ENCODE assay signal across 8 mouse cellular contexts in genomic region chr11:87749192-87750042, GRCm38 (mm10). TPM values are rescaled to one million over a fixed set of nuclear protein-coding genes. Genes with fewer than 3 reads are reported as not detected.
DNase-seq lines count a peak whose midpoint lies in the region; ATAC-seq lines count a peak whose summit lies in the region.

No protein-coding gene starts in this region.

- peak overlapping the region; percentile 50; the same call in 1 of the 2 replicates for H3K9ac ChIP-seq in heart, embryonic 11.5 days (ENCODE audit: low read depth, low read length)
- no peak overlapping the region for H3K9ac ChIP-seq in hindbrain, embryonic 11.5 days (ENCODE audit: low read depth, low read length)

- H3K4me1 ChIP-seq in heart, embryonic 11.5 days (ENCODE audit: control insufficient read depth, insufficient read depth, low read length) = peaks cover 5% of the 10 kb centered on the region; the same call in 1 of the 2 replicates
- H3K4me1 ChIP-seq in limb, embryonic 10.5 days = peaks cover 15% of the 10 kb centered on the region
- no peaks in the 10 kb centered on the region for H3K4me1 ChIP-seq in hindbrain, embryonic 11.5 days (replicated peaks; ENCODE audit: control insufficient read depth, insufficient read depth, low read length)

- H3K4me2 ChIP-seq in heart, embryonic 11.5 days = peak overlapping the region; percentile 30
- no peak overlapping the region for H3K4me2 ChIP-seq in hindbrain, embryonic 11.5 days (replicated peaks; ENCODE audit: low read depth, low read length)

- 34% methylated on average over 18 of the region's 18 CpGs for WGBS in heart, embryonic 11.5 days (ENCODE audit: insufficient replicate concordance)
- WGBS in limb, embryonic 10.5 days = 42% methylated on average over 18 of the region's 18 CpGs
- WGBS in hindbrain, embryonic 11.5 days = 53% methylated on average over 18 of the region's 18 CpGs

- no peaks in the 10 kb centered on the region for H3K27me3 ChIP-seq in heart, embryonic 11.5 days (ENCODE audit: control insufficient read depth, insufficient read depth, low read length)
- no peaks in the 10 kb centered on the region for H3K27me3 ChIP-seq in limb, embryonic 10.5 days (ENCODE audit: low read depth, poor library complexity, severe bottlenecking)
- no peaks in the 10 kb centered on the region for H3K27me3 ChIP-seq in hindbrain, embryonic 11.5 days (ENCODE audit: control insufficient read depth, insufficient read depth, low read length)

- H3K9me3 ChIP-seq in heart, embryonic 11.5 days (replicated peaks; ENCODE audit: control insufficient read depth, low read length) = no peaks in the 10 kb centered on the region
- H3K9me3 ChIP-seq in limb, embryonic 10.5 days (replicated peaks) = no peaks in the 10 kb centered on the region
- H3K9me3 ChIP-seq in hindbrain, embryonic 11.5 days (ENCODE audit: control insufficient read depth, low read length) = no peaks in the 10 kb centered on the region

- DNase-seq in left cerebral cortex, postnatal 10 days (ENCODE audit: extremely low spot score in 1 of 2, low spot score in 2 of 2) = peak; percentile 29 to 75
- no peak for DNase-seq in left cerebral cortex, postnatal 4 days
- DNase-seq in adrenal gland, postnatal 10 days = peak; percentile 29
- DNase-seq in limb, embryonic 10.5 days (ENCODE audit: low spot score) = no peak
- peak; percentile 92 for DNase-seq in monocyte, adult 2 months (ENCODE audit: low read depth in 1 of 2, low spot score in 2 of 2)
- DNase-seq in MN1 (ENCODE audit: low spot score) = no peak
- no peak for DNase-seq in hindbrain, embryonic 11.5 days (ENCODE audit: low spot score)

- peaks cover 2% of the 10 kb centered on the region; the same call in 1 of the 2 replicates for H3K36me3 ChIP-seq in heart, embryonic 11.5 days (ENCODE audit: control insufficient read depth, insufficient read depth, low read length)
- H3K36me3 ChIP-seq in limb, embryonic 10.5 days = peaks cover 13% of the 10 kb centered on the region
- no peaks in the 10 kb centered on the region for H3K36me3 ChIP-seq in hindbrain, embryonic 11.5 days (ENCODE audit: control insufficient read depth, insufficient read depth, low read length)

- peak; percentile 68 for ATAC-seq in heart, embryonic 11.5 days (replicated peaks; ENCODE audit: insufficient number of reproducible peaks, low FRiP score, low TSS enrichment)
- ATAC-seq in hindbrain, embryonic 11.5 days (ENCODE audit: low FRiP score) = no peak

- H3K4me3 ChIP-seq in heart, embryonic 11.5 days (ENCODE audit: low read depth, low read length) = no peak overlapping the region
- H3K4me3 ChIP-seq in limb, embryonic 10.5 days = no peak overlapping the region
- no peak overlapping the region for H3K4me3 ChIP-seq in hindbrain, embryonic 11.5 days (ENCODE audit: low read depth, low read length)

- H3K27ac ChIP-seq in heart, embryonic 11.5 days (ENCODE audit: low read depth, low read length) = peak overlapping the region; percentile 80
- peak overlapping the region; percentile 66 for H3K27ac ChIP-seq in limb, embryonic 10.5 days
- H3K27ac ChIP-seq in hindbrain, embryonic 11.5 days (ENCODE audit: low read depth, low read length) = no peak overlapping the region

- intact Hi-C loops in left cerebral cortex, postnatal 10 days (cut with DNase I) = no loop called here
- intact Hi-C loops in left cerebral cortex, postnatal 4 days (cut with DNase I) = no loop called here

RNA-seq across cellular contexts. Expression of gene Tspoap1, which starts 10.9 kb away (rescaled TPM):
- total RNA-seq in left cerebral cortex, postnatal 10 days (2021) = 100 to 1,000 TPM; 148 to 150 TPM
- 100 to 1,000 TPM; 180 to 186 TPM for total RNA-seq in left cerebral cortex, postnatal 4 days (2021)
- total RNA-seq in adrenal gland, postnatal 10 days (2021) = 1 to 10 TPM; 1.8 to 4.2 TPM
- 0.72 and 1.2 TPM in 2 replicates for polyA plus RNA-seq in heart, embryonic 11.5 days (2014; fragmentation: Nextera tagmentation; extraction: Ambion mirVana)
- 0.74 and 2.9 TPM in 2 replicates for polyA plus RNA-seq in limb, embryonic 10.5 days (2016; fragmentation: Nextera tagmentation; extraction: Ambion mirVana)
- polyA plus RNA-seq in hindbrain, embryonic 11.5 days (2014; fragmentation: Nextera tagmentation; extraction: Ambion mirVana) = 6.4 and 10.0 TPM in 2 replicates

RNA-seq across cellular contexts. Expression of gene Supt4a, which starts 12.1 kb away (rescaled TPM):
- total RNA-seq in left cerebral cortex, postnatal 10 days (2021) = 10 to 100 TPM; 48.5 to 57.1 TPM
- total RNA-seq in left cerebral cortex, postnatal 4 days (2021) = 10 to 100 TPM; 53.8 to 54.4 TPM
- total RNA-seq in adrenal gland, postnatal 10 days (2021) = 10 to 100 TPM; 67.8 to 77.6 TPM
- 114 and 120 TPM in 2 replicates for polyA plus RNA-seq in heart, embryonic 11.5 days (2014; fragmentation: Nextera tagmentation; extraction: Ambion mirVana)
- 187 and 191 TPM in 2 replicates for polyA plus RNA-seq in limb, embryonic 10.5 days (2016; fragmentation: Nextera tagmentation; extraction: Ambion mirVana)
- polyA plus RNA-seq in hindbrain, embryonic 11.5 days (2014; fragmentation: Nextera tagmentation; extraction: Ambion mirVana) = 162 and 169 TPM in 2 replicates

RNA-seq across cellular contexts. Expression of gene Mpo, which starts 44.0 kb away (rescaled TPM):
- not detected for total RNA-seq in left cerebral cortex, postnatal 10 days (2021)
- total RNA-seq in left cerebral cortex, postnatal 4 days (2021) = under 1 TPM in 1 of 2 experiments, not detected in 1; 0.32 TPM
- 1 to 10 TPM; 4.8 to 6.2 TPM for total RNA-seq in adrenal gland, postnatal 10 days (2021)
- polyA plus RNA-seq in heart, embryonic 11.5 days (2014; fragmentation: Nextera tagmentation; extraction: Ambion mirVana) = 6.7 and 9.4 TPM in 2 replicates
- polyA plus RNA-seq in limb, embryonic 10.5 days (2016; fragmentation: Nextera tagmentation; extraction: Ambion mirVana) = 2.8 and 4.0 TPM in 2 replicates
- polyA plus RNA-seq in hindbrain, embryonic 11.5 days (2014; fragmentation: Nextera tagmentation; extraction: Ambion mirVana) = 2.8 and 5.3 TPM in 2 replicates

Comparison
In these comparisons a context has a peak if more than half of its experiments do, and no peak if none do; other contexts are left out.
1. DNase-seq: peak in left cerebral cortex, postnatal 10 days (2 of 2), adrenal gland, postnatal 10 days (single experiment) and monocyte, adult 2 months (2 of 2); none in left cerebral cortex, postnatal 4 days (single experiment), limb, embryonic 10.5 days (single experiment), MN1 (single experiment) and hindbrain, embryonic 11.5 days (single experiment).
2. RNA of gene Tspoap1, which starts 10.9 kb away (total RNA-seq): 180 to 186 TPM in left cerebral cortex, postnatal 4 days and 148 to 150 TPM in left cerebral cortex, postnatal 10 days; 1.8 to 4.2 TPM in adrenal gland, postnatal 10 days; every median in the first group is over 10 times any median in the second.
3. RNA of gene Mpo, which starts 44.0 kb away (total RNA-seq): 4.8 to 6.2 TPM in adrenal gland, postnatal 10 days; 0.32 TPM in left cerebral cortex, postnatal 4 days and not detected in left cerebral cortex, postnatal 10 days; every median in the first group is over 4 times any median in the second.